Mouse (Mus musculus): ENCODE measurements around the gene Trio.

DNA sequence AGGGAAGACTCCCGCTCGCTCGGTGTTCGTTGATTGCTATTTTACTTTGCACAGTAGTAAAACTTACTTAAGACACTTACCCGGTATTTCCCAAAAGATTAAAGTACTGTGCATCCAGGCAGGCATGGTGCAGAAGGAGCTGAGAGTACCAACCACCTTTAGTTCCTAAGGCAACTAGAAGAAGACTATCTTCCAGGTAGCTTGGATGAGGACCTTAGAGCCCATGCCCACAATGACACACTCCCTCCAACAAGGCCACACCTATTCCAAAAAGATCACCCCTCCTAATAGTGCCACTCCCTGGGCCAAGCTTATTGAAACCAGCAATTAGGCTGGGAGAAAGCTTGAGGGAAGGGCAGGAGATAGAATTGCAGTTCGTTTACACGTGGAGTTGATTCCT is 46.0 kb upstream of the Trio start:
- no peak for TF ChIP-seq EP300 (IDR thresholded peaks at IDR 0.05; ENCODE audit: low read depth)
- TF ChIP-seq CTCF (IDR thresholded peaks at IDR 0.05; ENCODE audit: low read depth): no peak

All from liver, postnatal 0 days (tissue).